Mouse (Mus musculus) kidney, postnatal 25 days (tissue): ENCODE results near the gene Eps8l1.
A peak's percentile ranks its signal among the peaks of the same experiment; 100 is the strongest.
"Not testable (repeated sequence)": the region's sequence is repeated elsewhere in the genome, so short reads cannot be mapped to it uniquely, and the experiment has no call there.

Experiments
- DNase-seq, 2 experiments: peaks; one replicate each; pipeline ENCODE4 v3.0.0; 2021; ENCODE audit warnings: mixed read lengths in 2 of 2

Eps8l1 gene

DNA sequence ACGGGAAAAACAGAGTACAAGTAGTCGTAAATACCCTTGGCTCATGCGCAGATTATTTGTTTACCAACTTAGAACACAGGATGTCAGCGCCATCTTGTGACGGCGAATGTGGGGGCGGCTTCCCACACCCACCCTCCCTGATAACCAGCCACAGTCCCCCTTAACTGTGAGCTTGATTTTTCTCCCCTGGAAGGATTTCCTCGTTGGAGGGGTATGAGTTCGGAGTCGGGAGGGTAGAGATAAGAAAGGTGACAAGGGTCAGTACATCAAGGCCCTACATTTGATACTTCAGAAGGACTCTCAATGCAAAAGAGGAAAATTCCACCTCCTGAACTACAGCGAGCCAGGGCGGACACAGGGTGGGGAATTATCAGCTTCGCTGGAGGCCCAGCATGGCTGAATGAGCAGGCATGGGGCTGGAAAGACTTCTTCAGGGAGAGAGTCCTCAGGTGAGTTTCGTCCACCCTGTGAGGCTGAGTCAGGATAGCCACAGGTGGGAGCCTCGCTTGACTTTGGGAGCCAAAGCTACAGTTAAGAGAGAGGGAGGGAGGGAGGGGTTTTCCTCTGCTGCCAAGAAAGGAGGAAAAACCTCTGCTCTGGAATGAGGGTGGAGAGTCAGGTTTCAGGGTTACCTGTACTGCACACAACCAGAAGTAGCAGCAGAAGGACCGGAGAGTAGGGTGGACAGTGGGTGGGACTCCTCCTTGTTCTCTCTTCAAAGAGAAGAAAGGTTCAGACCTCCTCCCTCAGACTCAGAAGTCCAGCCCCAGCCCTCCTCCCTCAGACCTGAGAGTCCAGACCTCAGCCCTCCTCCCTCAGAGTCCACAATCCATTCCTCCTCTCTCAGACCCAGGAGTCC, at the start of gene Eps8l1:
Gene Eps8l1 (plus strand): TSS at position 99 of the 859 bp plus-strand sequence.
- DNase-seq: no peak

DNA sequence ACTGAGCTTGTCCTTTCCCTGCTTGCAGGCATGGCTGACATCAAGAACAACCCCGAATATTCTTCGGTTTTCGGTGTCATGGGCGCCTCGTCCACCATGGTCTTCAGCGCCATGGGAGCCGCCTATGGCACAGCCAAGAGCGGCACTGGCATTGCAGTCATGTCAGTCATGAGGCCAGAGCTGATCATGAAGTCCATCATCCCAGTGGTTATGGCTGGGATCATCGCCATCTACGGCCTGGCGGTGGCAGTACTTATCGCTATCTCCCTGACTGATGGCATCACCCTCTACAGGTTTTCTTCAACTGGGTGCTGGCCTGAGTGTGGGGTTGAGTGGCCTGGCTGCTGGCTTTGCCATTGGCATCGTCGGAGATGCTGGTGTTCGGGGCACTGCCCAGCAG, 48.1 kb upstream of the Eps8l1 start:
- DNase-seq: not testable (repeated sequence)

DNA sequence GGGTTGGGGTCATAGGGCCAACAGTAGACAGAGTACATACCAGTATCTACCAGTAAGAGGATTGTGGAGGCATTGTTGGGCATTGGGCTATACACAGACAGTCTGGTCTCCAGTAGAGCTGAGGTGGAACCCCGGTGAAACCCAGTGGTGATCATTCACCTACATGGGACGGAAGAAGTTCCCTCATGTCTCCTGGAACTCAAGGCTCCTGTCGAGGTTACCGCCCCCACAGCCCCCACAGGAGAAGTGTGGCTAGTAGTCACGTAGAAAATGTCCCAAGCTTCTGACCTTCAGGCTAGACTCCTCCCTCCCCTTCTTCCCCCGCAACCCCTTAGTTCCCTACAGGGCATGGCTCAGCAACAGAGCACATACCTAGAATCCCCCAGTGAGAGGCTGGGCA, 40.8 kb upstream of the Eps8l1 start:
- DNase-seq: no peak

DNA sequence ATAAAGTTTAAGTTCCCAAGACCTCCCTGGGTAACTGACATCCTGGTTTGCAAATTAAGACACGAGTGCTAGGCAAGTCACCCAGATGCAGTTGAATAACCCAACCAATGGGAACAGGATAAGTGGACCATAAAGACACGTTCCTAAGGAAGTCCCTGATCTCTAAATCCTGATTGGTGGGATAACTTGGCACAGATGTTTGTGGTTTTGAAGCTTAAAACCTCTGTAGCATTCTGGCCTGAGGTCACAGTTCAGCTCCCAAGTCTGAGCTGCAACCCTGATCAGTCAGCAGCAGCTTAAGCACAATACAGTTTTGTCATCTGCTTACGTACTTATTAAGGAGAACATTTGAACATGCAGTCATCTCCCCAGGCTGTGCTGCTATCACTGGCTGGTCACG, 40.2 kb upstream of the Eps8l1 start:
- no peak for DNase-seq

DNA sequence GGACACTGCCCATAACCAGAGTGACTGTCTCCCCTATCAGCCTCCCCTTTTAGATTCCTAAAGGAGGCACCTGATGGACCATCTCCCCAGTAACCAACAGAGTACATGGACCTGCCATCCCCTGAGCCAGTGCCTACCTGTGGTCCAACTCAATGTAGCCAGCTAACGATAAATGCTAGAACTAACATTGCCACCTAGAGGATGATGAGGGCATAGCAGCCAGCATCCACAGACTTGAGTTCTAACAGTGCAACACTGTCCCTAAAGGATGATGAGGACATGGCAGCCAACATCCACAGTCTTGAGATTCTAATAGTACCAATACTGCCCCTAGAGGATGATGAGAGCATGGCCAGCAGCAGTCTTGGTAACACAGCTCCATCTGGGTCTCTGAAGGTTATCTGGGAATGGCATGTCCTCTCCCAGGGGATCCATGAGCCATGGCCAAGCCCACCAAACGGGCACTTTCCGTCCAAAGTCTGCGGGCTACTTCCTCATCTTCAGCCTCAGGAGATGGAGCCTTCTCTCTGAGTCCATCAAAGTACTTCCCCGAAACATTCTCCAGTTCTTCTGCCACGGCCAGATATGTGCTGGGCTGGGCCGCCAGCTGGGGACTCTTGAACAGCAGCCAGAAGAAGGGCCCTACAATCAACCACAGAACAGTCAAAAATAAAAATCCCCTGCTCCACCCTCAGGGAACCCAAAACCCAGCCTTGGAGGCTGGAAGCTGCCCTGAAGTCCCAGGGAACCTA, 33.1 kb upstream of the Eps8l1 start:
- DNase-seq: peak; percentile 91 to 97

DNA sequence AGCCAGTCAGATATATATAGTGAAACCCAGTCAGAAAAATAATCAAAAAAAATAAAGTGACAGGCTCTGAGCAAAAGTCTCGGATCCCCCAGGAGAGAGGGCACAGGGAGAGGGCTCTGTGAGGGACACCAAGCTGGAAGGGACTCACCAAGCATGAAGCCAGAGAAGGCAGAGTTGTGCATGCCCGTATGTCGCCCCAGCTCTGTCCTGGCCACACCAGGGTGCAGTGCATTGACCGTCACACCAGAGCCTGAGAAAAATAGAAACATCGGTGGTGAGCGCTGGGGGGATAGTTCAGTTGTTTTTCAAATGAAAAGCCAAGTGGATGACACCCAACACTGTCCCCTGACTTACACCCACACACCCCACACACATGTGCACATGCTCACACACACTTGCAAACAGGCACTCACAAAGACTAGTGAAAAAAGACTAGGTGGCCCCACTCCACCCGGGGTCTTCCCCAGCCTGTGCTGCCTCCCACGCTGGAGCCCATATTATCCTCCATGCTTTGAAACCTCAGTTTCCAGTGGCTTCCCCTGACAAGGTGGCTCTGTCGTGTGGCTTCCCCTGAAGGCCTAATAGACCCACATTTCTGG, 30.1 kb upstream of the Eps8l1 start:
- no peak for DNase-seq

DNA sequence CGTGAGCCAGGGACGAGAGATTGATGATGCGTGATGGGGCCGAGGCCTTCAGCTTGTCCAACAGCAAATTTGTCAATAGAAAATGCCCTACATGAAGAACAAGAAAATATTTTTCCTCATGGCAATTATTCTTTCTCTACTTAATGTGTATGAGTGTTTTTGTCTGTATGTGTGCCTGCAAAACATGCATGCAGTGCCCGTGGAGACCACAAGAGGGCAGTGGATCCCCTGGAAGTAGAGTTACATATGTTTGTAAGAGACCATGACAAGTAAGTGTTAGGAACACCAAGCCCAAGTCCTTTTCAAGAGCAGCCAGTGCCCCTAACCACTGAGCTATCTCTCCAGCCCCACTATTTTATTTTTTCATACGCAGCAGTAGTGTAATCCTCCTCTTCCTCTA, 28.9 kb upstream of the Eps8l1 start:
- DNase-seq: peak; percentile 76 to 88

DNA sequence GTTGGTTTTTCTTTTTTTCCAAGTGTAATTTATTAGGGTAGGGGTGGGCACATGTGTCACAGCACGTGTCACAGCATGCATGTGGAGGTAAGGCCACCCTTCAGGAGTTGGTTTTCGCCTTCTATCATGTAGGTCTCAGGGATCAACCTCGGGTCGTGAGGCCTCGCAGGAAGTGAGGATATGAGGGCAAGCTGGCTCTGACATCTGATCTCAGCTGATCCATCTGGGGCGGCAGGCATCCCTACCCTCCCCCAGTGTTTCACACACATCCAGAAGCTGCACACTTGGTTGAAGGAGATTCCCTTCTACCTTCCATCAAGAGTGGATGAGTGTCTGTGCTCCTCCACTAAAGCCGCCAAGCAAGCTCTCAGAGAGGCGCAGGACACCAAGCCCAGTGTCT, 28.4 kb upstream of the Eps8l1 start:
- no peak for DNase-seq

DNA sequence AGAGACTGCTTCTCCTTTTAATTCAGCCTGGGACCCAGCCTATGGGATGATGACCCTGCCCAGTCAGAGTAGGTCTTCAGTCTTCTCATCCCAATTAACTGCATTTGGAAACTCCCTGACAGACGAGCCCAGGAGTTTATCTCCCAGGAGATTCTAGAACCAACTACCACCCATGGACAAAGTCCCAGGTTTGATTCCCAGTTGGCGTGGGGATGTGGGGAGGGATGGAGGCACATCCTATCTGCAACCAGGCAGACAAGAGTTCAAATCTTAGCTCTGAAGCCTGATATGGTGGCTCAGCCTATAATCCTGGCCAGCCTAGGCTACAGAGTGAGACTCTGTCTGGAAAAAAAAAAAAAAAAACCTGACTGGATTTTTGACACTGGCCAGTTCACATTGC, 22.8 kb upstream of the Eps8l1 start:
- no peak for DNase-seq

DNA sequence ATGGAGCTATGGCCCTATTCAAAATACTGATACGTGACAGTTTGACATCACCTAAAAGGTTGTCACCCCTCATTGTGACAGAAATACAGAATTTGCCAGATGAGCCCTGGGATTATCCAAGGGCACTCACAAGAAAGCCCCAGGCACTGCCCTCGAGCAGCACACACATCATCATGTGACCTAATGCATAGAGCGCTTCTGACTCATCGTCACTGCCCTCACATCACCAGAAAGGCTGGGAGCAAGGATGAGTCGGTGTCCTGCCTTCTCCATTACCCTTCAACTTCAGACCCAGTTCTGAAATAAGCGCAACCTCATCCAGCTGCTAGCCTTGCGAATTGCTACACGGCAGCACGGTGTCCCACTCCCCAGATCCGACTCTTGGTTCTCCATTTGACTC, 19.9 kb upstream of the Eps8l1 start:
- DNase-seq: no peak

DNA sequence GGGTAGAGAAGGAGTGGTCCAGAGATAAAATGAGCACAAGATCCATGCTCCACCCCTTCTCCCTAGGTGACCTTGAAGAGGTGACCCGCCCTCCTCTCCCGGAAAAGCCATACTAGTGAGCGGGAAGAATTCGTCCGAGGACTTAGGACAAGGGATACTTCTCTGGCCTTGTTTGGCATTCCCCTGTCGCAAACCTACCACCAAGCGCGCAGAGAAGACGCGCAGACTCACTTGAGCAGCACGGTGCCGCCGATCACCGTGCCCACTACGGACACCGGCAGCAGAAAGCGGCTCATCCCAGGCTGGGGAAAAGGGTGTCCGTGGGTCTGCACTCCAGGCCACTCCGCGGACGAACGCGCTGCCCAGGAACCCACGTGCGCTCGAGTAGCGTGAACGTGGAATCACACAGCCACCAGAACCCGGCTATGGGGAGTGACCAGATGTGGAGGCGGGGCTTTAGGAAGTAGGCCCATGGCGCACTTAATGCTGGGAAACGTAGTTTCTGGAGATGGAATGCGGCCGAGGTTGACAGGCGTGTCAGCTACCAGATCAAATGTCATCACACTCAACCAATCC, 15.2 kb upstream of the Eps8l1 start, which contains the start of gene Rdh13:
Gene Rdh13 (minus strand): TSS at position 434 of the 576 bp plus-strand sequence.
- peak; percentile 94 to 96 for DNase-seq

DNA sequence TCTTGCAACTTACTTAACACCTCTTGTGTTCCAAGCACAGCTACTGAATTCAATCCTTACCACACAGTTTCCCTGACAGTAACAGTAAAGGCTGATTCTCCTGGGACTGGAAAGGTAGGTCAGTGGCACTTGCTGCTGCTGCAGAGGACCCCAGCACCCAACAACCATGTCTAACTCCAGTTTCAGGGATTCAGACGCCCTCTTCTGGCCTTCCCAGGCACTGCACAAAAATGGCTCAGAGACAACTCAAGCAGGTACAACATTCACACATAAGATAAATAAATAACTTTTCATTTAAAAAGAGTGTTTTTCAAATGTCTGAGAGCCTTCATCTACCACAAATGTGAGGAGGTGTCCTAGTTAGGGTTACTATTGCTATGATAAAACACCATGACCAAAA, 13.3 kb upstream of the Eps8l1 start:
- peak in 1 of 2 experiments; percentile 8 for DNase-seq

DNA sequence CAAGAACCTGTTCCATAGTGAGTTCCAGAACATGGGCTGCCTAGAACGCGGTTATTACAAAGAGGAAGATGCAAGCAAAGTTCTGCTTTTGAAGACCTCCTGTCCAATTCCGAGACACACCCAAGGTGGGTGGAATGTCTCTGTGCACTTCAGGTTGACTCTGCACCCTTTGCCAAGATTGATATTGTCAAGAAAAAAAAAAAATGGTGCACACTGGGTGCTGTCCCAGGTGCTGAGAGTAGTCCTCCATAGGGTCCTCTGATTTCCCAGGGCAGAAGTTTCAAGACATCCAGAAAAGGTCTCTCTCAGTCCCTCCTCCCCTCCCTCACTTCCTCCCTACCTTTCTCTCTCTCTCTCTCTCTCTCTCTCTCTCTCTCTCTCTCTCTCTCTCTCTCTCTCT, 12.0 kb upstream of the Eps8l1 start:
- no peak for DNase-seq

DNA sequence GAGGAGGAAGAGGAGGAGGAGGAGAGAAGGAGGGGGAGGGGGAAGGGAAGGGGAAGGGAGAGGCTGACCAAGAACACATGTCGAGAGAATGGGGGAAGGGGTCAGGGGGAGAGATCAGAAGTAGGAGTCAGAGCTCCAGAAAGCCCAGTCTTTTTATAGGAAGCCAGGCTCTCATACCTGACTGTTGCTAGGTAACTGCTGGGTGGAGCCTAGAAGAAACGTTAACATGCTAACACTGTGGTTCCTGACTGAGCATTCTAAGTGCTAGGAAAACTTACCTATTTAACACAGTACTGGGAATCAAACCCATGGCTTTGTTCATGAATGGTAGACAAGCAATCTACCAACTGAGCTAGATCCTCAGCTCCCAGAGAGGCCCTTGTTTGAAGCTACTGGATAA, 11.3 kb upstream of the Eps8l1 start:
- no peak for DNase-seq

DNA sequence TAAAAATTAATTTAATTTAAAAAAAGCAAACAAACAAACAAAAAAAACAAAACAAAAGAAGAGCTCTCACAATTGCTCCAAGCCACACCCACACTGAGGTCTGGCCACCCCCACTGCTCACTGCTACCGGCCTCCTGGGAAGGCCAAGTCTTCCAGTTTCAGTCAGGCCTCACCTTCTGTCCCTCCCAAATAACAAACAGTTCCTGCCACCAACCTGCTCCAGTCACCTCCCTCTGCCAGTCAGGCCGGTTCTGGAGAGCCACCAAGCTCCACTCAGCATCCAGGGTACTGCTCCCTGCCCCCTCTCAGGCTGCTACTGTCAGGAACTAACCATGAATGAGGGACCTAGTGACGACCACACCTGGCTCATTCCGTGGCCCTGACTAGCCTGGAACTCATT, 7.8 kb upstream of the Eps8l1 start:
- peak; percentile 16 to 71 for DNase-seq

DNA sequence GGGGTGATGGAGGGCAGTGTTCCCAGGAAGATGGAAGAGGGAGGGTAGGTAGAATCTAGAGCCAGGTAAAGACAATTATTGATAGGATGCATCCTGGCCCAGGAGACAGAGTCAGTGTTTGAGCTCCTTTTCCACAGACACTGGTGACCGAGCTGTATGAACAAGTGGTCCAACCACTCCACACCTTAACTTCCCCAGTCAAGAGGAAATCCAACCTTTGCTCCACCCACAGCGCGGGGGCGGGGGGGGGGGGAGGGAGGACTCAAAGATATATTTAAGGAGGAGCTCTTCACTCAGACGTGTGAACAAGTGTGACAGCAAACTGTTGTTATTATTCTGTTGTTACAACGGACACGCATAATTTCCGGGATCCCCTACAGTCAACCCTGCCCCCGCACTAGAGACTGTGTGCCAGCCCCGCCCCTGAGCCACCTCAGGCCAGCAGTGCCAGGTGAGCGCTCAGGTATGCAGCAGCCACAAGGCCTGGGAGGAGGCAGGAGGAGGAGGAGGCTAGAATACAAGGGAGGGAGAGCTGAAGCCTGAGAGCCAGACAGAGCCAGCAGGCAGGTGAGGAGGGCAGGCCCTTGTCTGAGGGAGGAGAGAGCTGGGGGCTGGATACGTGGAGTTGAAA, 3.8 kb downstream of the Eps8l1 start:
- DNase-seq: peak; percentile 69 to 89

DNA sequence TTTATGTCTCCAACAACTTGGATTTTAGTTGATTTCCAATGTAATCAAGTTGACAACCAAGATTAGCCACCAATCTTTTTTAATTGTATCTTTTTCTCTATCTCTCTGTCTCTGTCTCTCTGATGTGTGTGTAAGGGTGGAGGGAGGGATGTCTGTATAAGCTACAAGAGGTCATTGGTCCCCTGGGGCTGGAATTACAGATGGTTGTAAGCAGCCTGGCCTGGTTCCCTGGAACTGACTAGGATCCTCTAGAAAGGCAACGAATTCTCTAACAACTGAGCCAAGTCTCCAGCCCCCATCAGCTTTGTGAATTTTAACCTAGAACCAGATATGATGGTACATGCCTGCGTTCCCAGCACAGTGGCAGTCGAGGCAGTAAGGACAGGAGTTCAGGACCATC, 7.3 kb downstream of the Eps8l1 start:
- DNase-seq: no peak

DNA sequence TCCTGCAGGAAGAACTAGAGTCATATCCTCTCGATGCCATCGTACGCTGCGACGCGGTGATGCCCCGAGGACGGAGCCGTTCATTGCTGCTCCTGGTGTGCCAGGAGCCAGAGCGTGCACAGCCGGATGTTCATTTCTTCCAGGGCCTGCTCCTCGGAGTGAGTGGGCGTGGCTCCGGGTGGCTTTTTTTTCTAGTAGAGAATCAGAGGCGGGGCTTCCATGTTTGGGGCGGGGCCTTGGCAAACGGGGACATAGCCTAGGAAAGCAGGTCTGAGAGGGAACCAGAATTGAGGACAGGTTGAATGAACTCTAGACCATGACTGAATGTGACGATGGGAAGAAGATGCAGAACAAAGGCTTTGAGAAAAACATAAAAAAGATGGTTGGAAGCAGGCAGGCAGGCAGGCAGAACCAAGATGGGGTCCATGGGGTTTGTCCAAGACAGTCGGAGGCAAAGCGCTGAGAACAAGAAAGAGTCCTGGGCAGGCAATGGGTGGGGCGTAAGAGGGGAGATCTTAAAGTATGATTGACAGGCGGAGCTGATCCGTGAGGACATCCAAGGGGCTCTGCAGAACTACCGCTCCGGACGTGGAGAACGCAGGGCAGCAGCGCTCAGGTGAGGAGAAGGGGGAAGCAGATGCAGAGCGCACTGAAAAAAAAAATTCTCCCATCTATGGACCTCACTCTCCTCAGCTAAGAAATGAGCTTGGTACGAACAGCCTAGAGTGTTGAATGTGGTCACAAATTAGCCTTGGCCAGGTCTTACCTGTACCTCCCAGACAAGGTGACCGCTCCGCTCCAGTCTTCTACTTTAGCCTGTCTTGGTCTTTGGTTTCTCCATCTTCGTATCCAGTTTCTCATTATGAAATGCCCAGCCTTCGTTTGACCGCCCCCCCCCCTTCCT, 10.1 kb downstream of the Eps8l1 start:
- peak; percentile 85 to 87 for DNase-seq

DNA sequence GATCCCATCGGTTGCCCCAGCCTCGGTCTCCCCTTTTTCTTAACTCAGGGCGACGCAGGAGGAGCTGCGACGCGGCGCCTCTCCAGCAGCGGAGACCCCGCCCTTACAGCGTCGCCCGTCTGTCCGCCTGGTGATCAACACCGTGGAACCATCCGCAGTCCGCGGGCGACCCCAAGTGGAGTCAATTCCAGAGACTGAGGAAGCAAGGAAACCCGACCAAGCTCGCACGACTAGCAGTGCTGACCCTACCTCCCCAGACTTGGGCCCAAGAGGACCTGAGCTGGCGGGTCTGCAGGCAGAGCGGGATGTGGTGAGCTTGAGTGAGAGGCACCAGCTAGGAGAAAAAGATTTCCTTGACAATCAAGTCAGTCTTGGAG, 10.7 kb downstream of the Eps8l1 start:
- DNase-seq: peak; percentile 90 to 92

DNA sequence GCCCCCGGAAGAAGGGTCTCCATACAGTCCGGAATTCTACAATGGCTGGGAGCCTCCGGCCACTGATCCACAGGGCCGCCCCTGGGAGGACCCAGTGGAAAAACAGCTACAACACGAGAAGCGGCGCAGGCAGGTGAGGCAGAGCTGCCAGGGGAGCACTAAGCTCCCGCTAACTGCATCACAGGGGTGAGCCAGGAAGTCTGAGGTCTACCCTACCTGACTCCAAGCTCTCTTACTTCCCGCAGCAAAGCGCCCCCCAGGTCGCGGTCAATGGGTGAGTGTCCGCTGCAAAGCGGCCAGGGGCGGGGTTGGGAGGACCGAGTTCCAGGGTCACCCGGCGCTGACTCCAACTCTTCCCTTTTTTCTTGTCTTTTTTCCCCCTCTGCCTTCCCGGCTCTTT, 13.5 kb downstream of the Eps8l1 start:
- DNase-seq: no peak

DNA sequence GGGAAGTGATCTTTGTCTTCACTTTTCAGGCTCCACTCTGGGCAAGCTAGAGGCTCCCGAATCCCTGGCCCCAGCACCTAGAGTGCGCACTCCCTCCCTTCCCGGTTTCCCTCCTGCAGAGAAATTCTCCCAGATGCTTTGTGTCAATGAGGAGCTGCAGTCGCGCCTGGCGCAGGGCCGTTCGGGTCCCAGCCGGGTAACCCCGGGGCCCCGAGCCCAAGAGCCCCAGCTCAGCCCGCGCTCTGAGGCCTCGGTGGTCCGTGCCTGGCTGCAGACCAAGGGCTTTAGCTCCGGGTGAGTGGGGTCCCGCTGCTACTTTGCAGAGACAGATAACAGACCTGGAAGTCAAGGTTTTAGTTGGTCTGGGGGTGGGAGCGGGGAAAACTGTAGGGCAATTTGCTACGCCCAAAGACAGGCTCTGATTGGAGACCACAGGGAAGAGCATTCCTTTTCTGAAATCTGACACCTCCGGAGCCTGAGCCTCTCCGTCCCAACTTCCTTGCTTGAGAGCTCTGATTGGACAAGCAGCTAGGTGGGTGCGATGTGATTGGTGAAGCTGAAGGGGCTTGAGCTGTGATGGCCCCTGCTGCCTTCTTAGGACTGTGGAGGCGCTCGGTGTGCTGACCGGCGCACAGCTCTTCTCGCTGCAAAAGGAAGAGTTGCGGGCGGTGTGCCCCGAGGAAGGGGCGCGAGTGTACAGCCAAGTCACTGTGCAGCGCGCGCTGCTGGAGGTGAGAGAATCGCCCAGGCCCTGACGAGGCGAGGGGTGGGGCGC, 17.7 kb downstream of the Eps8l1 start:
- DNase-seq: peak; percentile 82 to 92
